Mouse (Mus musculus): ENCODE measurements at regions not wholly inside any gene's neighbourhood (a gene's known extent, or its start where the extent isn't known, plus 50 kb on each side); places are given as distances from the start of the nearest gene placed in this dataset.

GRCm38 (mm10) chr6:24219882-24220522 lies 52.1 kb upstream of the Slc13a1 start:
- TF ChIP-seq CHD2 (IDR thresholded peaks at IDR 0.05; ENCODE audit: low read depth, low read length) (no peak), HCFC1 (IDR thresholded peaks at IDR 0.05; ENCODE audit: borderline replicate concordance, insufficient read depth, low read length) (no peak), MAFK (IDR thresholded peaks at IDR 0.05; ENCODE audit: insufficient read depth, low read depth, low read length) (no peak), ZC3H11A (IDR thresholded peaks at IDR 0.05; ENCODE audit: borderline replicate concordance, low read depth, low read length) (no peak), ZNF384 (IDR thresholded peaks at IDR 0.05; ENCODE audit: low read depth, low read length) (no peak)
